Mouse (Mus musculus): ENCODE measurements at regions not wholly inside any gene's neighbourhood (a gene's known extent, or its start where the extent isn't known, plus 50 kb on each side); places are given as distances from the start of the nearest gene placed in this dataset.

GRCm38 (mm10) chr2:117959440-117959839 lies 152.2 kb upstream of the Thbs1 start:
- TF ChIP-seq GATA1 (IDR thresholded peaks at IDR 0.05; ENCODE audit: low read length) (no peak), TAL1 (IDR thresholded peaks at IDR 0.05; ENCODE audit: low read length) (no peak)

Data from erythroblast, embryonic 14.5 days (primary cell).